Mouse (Mus musculus): Measurements from ENCODE around the gene Themis3. TPM values are rescaled to one million over a fixed set of nuclear protein-coding genes. Genes with fewer than 3 reads are reported as not detected.

The Themis3 gene
- not detected for polyA plus RNA-seq (2017; shearing (Covaris generic))

- no peak for ATAC-seq
Measured at GRCm38 (mm10) chr17:66594435-66594834, at the start of gene Themis3. Gene Themis3, minus strand, starts transcription at chr17:66594621.

- no peak for ATAC-seq
Measured at GRCm38 (mm10) chr17:66637951-66638722, 43.7 kb upstream of the Themis3 start.

- ATAC-seq = no peak
Measured at GRCm38 (mm10) chr17:66619996-66620656, 25.7 kb upstream of the Themis3 start.

- no peak for ATAC-seq
Measured at GRCm38 (mm10) chr17:66619255-66619826, 24.9 kb upstream of the Themis3 start.

DNA sequence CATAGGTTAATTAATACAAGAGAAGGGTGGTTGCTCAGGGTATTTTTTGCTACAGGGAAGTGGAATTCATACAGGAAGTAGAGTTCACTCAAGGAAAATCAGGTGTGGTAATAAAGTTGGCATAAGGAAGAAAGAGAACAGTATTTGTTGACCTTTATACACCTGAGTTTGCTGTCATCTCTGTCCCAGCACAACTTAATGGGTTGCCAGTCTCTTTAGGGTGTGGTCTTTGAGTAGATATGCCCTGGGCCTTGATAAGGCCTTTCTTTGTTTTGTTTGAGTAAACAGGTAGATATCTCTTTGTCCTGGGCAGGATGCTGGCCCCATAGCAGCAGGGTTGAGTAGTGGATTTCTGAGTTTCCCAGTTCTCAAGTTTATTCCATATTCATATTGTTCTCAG, 15.6 kb upstream of the Themis3 start:
- ATAC-seq = no peak

DNA sequence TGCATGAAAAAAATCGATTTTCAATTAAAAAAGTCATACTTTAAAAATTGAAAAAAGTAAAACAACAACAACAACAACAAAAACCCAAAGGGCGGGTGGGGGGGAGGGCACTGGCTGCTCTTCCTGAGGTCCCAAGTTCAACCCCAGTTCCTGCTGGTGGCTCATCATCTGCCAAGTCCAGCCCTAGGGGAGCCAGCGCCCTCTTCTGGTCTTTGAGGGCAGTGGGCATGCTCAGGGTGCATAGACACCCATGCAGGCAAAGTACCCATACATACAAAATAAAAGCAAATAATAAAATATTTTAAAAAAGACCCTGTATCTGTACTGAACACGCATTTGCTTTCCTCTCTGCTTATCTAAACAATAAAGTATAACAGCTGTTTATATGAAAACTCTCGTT, 10.5 kb upstream of the Themis3 start:
- ATAC-seq = no peak

- no peak for ATAC-seq
Measured at GRCm38 (mm10) chr17:66601171-66601570, 6.8 kb upstream of the Themis3 start.

- no peak for ATAC-seq
Measured at GRCm38 (mm10) chr17:66595867-66596266, 1.4 kb upstream of the Themis3 start.

DNA sequence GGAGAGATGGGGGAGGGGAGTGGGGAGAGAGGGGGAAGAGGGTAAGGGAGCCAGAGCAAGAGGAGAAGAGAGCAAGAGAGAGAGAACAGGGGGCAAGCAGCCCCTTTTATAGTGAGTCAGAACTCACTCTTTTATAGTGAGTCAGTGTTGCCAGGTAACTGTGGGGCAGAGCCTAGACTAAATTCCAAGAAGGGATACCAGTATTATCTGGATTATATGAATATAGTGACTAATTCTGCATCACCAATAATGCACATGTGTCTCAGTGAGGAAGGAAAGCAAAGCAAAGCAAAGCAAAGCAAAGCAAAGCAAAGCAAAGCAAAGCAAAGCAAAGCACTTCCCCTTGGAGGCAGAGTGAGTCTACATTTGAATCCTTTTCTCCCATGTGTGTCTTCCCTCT, 835 bp upstream of the Themis3 start:
- no peak for ATAC-seq

DNA sequence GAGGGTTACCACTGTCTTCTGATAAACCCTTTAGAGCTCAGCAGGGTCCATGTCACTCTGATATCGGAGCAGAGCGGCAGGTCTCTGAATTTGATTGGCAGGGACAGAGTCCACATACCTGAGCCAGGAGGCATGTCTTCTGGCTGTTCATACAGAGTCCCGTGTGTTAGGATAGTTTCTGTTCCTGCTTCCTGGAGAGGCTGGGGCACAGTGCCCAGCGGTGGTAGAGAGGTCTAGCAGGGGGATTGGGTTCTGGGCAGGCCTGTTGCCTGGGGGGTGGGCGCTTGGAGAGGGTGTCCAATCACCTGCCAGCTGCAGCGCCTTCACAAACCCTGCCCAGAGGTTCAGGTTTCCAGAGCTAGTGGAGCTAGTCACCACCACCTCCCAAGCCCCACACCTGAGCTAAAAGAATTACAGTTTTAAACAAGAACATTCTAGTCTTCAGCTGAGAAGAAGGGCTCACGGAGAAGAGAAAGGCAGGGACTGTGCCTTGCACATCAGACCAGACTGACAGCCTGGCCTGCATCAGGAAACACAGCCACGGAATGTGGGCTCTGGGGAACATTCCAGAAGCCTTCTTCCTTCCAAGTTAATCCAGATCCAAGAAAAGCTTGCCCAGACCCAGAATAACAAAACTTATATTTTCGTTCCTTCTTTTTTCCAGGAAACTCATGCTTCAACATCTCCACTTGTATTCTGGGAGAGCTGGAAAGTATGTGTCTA, 3.9 kb downstream of the Themis3 start:
- ATAC-seq = no peak

DNA sequence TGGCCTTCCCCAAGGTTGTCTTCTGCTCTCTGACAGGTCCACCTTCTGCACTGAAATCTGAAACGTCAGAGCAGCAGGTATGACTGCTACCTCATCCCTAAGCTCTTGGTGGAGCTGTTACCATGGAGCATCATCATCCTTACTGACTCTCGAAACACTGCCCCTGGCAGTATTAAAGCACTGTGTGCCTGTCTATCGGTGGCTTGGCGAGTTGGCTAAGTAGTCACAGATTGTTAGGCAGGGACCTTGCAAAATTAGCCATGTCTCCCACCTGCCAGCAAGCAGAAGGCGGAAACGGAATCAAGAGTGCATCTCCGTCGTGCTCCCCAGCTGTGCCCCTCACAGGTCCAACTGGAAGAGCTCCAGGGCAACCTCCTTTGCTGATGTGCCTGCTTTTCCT, 4.6 kb downstream of the Themis3 start:
- no peak for ATAC-seq

DNA sequence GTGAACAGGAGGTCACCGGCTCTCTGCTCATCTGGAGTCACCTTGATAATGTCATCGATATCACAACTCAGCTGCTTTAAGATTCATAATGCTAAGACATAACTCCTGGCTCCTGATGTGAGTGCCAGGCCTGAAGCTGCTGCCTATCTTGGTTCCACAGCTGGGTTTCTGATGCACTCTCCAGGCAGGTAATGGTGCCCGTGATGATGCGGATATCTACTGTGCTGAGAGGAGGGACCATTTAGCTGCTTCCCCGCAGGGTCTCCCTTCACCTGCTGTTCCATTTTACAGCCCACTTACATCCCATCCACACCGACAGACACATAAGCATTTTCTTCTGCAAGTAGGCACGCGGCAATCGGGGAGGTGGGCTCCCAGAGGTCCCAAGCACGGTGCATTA, 7.7 kb downstream of the Themis3 start:
- ATAC-seq = no peak

DNA sequence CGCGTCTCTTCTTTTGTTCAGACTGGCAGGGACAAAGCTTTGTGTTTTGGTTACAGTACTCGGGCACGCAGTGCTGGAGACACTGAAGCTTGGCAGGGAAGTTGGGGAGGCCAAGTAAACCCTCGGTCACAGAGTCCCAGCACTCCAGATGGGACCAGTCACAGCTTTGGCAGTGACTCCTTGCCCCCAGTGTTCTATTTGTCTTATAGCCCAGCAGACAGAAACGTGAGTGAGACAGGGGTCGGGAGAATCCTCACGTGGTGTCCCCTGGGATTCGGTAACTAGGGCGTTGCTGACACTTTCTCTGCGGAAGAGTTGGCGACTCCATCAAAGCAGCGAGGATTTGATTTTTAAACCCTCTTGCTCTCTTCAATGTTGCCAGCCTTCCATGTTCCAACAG, 8.3 kb downstream of the Themis3 start:
- no peak for ATAC-seq

- ATAC-seq = no peak
Measured at GRCm38 (mm10) chr17:66580990-66581389, 13.4 kb downstream of the Themis3 start.

DNA sequence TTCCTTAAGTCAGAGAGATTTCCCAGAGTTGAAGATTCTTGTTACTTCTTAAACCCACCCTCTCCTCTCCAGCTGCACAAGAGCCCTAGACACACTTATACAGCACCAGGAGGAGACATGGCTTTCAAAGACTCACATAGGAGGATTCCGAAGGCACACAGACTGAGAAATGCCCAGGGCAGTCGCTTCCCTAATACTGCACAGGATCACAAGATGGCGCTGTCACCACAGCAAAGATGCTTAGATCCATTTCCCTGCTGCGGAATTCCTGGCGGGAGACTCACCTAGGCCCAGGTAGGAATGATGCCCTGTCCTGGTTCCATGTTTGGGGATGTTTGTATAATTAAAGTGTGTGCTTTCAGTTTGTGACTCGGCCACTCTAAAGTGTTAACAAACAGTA, 16.4 kb downstream of the Themis3 start:
- ATAC-seq = no peak

- ATAC-seq = no peak
Measured at GRCm38 (mm10) chr17:66577507-66577906, 16.9 kb downstream of the Themis3 start.

DNA sequence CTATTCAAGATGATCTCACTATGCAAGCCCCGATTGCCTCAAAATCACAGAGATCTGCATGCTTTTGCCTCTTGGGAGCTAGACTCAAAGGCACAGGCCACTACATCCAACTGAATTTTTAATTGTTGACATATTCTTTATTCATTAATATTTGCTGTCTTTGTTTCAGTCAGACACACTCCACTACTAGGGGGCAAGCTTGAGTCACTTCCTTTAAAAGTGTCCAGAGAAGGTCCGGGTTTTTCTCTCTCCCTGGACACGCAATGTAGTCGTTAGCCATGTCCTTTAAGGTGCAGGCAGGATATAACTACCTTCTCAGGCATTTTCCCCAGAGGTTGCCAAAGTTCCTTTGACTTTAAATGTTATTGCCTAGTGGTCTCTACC, 21.8 kb downstream of the Themis3 start:
- no peak for ATAC-seq

- no peak for ATAC-seq
Measured at GRCm38 (mm10) chr17:66571860-66572676, 22.4 kb downstream of the Themis3 start.

DNA sequence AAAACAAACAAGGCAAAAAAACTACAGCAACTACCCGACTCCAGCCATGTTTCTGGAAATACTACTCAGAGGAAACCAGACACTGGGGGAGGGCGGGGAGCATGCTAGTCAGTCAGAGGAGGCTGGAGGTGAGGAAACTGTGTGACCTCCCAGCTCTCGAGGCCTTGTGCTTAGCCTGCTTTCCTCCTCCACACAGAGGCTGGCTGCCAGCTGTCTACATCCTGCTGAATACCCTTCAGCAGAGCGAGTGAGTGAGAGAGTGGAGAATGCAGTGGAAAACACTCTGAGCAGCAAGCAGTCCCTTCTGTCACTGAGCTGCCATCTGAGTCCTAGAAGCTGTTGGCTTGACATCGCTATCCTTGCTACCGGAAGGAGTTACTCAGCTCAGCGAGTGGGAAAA, 30.2 kb downstream of the Themis3 start:
- ATAC-seq = no peak

DNA sequence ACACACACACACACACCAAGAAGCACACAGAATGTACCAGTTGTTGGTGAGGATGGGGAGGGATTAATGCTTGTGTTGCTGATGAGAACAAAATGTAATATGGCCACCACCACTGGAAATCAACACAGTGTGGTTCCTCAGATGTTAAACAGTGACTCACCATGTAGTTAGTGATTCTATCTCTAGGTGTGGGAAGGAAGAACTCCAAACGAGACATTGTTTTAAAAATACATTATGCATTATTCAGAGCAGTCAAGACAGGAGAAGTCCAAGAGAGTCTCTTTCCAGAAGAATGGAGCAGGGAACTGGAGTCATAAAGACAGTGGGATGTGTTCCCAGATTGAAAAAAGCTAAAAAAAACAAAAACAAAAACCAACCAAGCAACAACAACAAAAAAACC, 30.9 kb downstream of the Themis3 start:
- no peak for ATAC-seq

GRCm38 (mm10) chr17:66561380-66561779, 33.0 kb downstream of the Themis3 start:
- no peak for ATAC-seq

All from inflammation-experienced regulatory T-cells, adult 6 months (primary cell).